13 mouse cellular contexts compared by ENCODE assay signal in the genomic region with DNA sequence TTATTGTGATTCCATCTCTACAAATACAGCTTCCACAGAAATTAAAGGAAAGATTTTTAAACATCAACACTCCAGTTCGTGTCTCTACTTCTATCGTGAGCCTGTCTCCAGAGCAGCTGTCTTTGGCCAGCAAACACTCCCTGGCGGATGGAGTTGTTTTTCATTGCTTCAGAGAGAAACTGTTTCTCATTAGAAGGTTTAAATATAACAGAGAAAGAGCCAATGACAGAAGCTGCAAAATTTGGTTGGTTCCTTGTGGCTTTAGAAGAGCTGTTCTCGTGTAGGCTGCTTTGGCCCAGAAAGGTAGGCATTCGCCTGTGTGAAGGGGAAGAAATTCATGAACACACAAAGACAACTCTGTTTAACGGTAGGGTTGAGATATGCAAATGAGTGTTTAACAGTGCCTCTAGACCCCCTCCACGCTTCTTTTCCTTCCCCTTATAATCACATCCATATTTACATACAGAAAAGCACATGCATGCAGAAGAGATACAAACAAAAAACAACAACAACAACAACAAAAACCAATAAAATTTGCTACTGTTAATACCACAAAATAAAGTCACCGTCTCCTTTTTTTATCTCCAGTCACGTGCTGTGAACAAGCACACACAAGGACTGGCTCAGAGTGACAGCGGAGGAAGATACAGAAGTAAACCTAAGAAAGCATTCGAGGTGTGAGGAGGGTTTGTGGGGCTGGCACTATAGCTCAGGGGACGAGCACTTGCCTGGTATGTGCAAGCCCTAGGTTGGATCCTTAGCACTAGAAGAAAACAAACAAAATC. TPM values are rescaled to one million over a fixed set of nuclear protein-coding genes. Genes with fewer than 3 reads are reported as not detected.
DNase-seq lines count a peak whose midpoint lies in the region; ATAC-seq and TF ChIP-seq lines count a peak whose summit lies in the region.
"Had no signal": no experiment of that assay in that cellular context is flagged by ENCODE, and none has a peak within 500 bp of the region (broad histone marks: within the 10 kb centered on the region; RNA-seq: fewer than 3 reads in every experiment).

No protein-coding gene starts in this region.

- H3K9ac ChIP-seq in heart, embryonic 11.5 days (ENCODE audit: low read depth, low read length) = no peak overlapping the region
- no peak overlapping the region for H3K9ac ChIP-seq in midbrain, embryonic 12.5 days (replicated peaks)
- no peak overlapping the region for H3K9ac ChIP-seq in midbrain, embryonic 14.5 days (replicated peaks; ENCODE audit: low read length)
- no peak overlapping the region for H3K9ac ChIP-seq in stomach, postnatal 0 days (ENCODE audit: low read length)
- H3K9ac ChIP-seq: liver, embryonic 15.5 days had no signal

- intact Hi-C loops in heart, postnatal 25 days (cut with DNase I) = no loop called here

- H3K4me1 ChIP-seq in heart, embryonic 11.5 days (ENCODE audit: control insufficient read depth, insufficient read depth, low read length) = no peaks in the 10 kb centered on the region
- H3K4me1 ChIP-seq in midbrain, embryonic 12.5 days = peaks cover 6% of the 10 kb centered on the region; the same call in 1 of the 2 replicates
- no peaks in the 10 kb centered on the region for H3K4me1 ChIP-seq in midbrain, embryonic 14.5 days (ENCODE audit: control insufficient read depth, insufficient read depth, low read length)
- no peaks in the 10 kb centered on the region for H3K4me1 ChIP-seq in stomach, postnatal 0 days (replicated peaks; ENCODE audit: control insufficient read depth, insufficient read depth)

- H3K9me3 ChIP-seq in heart, embryonic 11.5 days (replicated peaks; ENCODE audit: control insufficient read depth, low read length) = no peaks in the 10 kb centered on the region
- no peaks in the 10 kb centered on the region for H3K9me3 ChIP-seq in midbrain, embryonic 12.5 days
- no peaks in the 10 kb centered on the region for H3K9me3 ChIP-seq in midbrain, embryonic 14.5 days (ENCODE audit: control insufficient read depth, low read length)
- H3K9me3 ChIP-seq in stomach, postnatal 0 days (ENCODE audit: control insufficient read depth, low read length) = no peaks in the 10 kb centered on the region
- H3K9me3 ChIP-seq: liver, embryonic 15.5 days had no signal

- no peak overlapping the region for H3K4me2 ChIP-seq in heart, embryonic 11.5 days
- H3K4me2 ChIP-seq in midbrain, embryonic 12.5 days (replicated peaks) = no peak overlapping the region
- H3K4me2 ChIP-seq in midbrain, embryonic 14.5 days (ENCODE audit: low read length) = no peak overlapping the region
- H3K4me2 ChIP-seq in stomach, postnatal 0 days (replicated peaks; ENCODE audit: low read depth) = no peak overlapping the region
- H3K4me2 ChIP-seq: liver, embryonic 15.5 days had no signal

- no peak overlapping the region for H3K4me3 ChIP-seq in heart, embryonic 11.5 days (ENCODE audit: low read depth, low read length)
- H3K4me3 ChIP-seq in midbrain, embryonic 12.5 days = no peak overlapping the region
- no peak overlapping the region for H3K4me3 ChIP-seq in midbrain, embryonic 14.5 days (replicated peaks; ENCODE audit: low read depth, low read length)
- H3K4me3 ChIP-seq in stomach, postnatal 0 days (ENCODE audit: low read depth, low read length) = no peak overlapping the region
- H3K4me3 ChIP-seq: liver, embryonic 15.5 days had no signal

- WGBS in heart, embryonic 11.5 days (ENCODE audit: insufficient replicate concordance) = 62% methylated on average over 12 of the region's 12 CpGs
- 77% methylated on average over 12 of the region's 12 CpGs for WGBS in midbrain, embryonic 12.5 days
- WGBS in midbrain, embryonic 14.5 days = 77% methylated on average over 12 of the region's 12 CpGs
- WGBS in stomach, postnatal 0 days = 54% methylated on average over 12 of the region's 12 CpGs

- H3K27me3 ChIP-seq in heart, embryonic 11.5 days (ENCODE audit: control insufficient read depth, insufficient read depth, low read length) = no peaks in the 10 kb centered on the region
- H3K27me3 ChIP-seq in midbrain, embryonic 12.5 days = no peaks in the 10 kb centered on the region
- no peaks in the 10 kb centered on the region for H3K27me3 ChIP-seq in midbrain, embryonic 14.5 days (ENCODE audit: control insufficient read depth, insufficient read depth, low read length)
- H3K27me3 ChIP-seq in stomach, postnatal 0 days (ENCODE audit: control insufficient read depth, insufficient read depth, low read length) = no peaks in the 10 kb centered on the region
- H3K27me3 ChIP-seq: liver, embryonic 15.5 days had no signal

- no peak for TF ChIP-seq EP300 in stomach, postnatal 0 days (optimal IDR thresholded peaks at IDR 0.05)

- DNase-seq in heart, postnatal 25 days (ENCODE audit: low spot score) = no peak
- DNase-seq in midbrain, embryonic 14.5 days = no peak
- peak; percentile 35 for DNase-seq in forelimb bud, embryonic 11.5 days (ENCODE audit: low read depth, low spot score)
- peak; percentile 28 for DNase-seq in right cerebral cortex, postnatal 14 days
- no peak for DNase-seq in stomach, postnatal 0 days (ENCODE audit: low spot score)
- DNase-seq: adrenal gland, postnatal 10 days; gastrocnemius, postnatal 36 days; heart, postnatal 36 days; kidney, adult 8-10 months; thymus, postnatal 25 days had no signal

- no peak for TF ChIP-seq CTCF in stomach, postnatal 0 days (IDR thresholded peaks at IDR 0.05; ENCODE audit: low read depth)

- peak overlapping the region; percentile 22; the same call in 1 of the 2 replicates for H3K27ac ChIP-seq in heart, embryonic 11.5 days (ENCODE audit: low read depth, low read length)
- H3K27ac ChIP-seq in midbrain, embryonic 12.5 days (replicated peaks) = 0 out of 2 replicates have a peak overlapping the region, but pooled peaks have one; percentile 42
- no peak overlapping the region for H3K27ac ChIP-seq in midbrain, embryonic 14.5 days (replicated peaks; ENCODE audit: low read depth, low read length)
- H3K27ac ChIP-seq in stomach, postnatal 0 days (replicated peaks) = no peak overlapping the region
- H3K27ac ChIP-seq: liver, embryonic 15.5 days had no signal

- peaks cover 8% of the 10 kb centered on the region for H3K36me3 ChIP-seq in heart, embryonic 11.5 days (ENCODE audit: control insufficient read depth, insufficient read depth, low read length)
- peaks cover 54% of the 10 kb centered on the region for H3K36me3 ChIP-seq in midbrain, embryonic 12.5 days
- H3K36me3 ChIP-seq in midbrain, embryonic 14.5 days (ENCODE audit: control insufficient read depth, insufficient read depth, low read length) = peaks cover 55% of the 10 kb centered on the region
- peaks cover 15% of the 10 kb centered on the region for H3K36me3 ChIP-seq in stomach, postnatal 0 days (ENCODE audit: control insufficient read depth, insufficient read depth, low read length)

- ATAC-seq in heart, embryonic 11.5 days (replicated peaks; ENCODE audit: insufficient number of reproducible peaks, low FRiP score, low TSS enrichment) = no peak
- ATAC-seq in midbrain, embryonic 12.5 days (ENCODE audit: low FRiP score, low read depth) = no peak
- ATAC-seq in midbrain, embryonic 14.5 days (ENCODE audit: low FRiP score, low TSS enrichment) = no peak
- no peak for ATAC-seq in stomach, postnatal 0 days (ENCODE audit: low FRiP score, low TSS enrichment)

RNA-seq across cellular contexts. Expression of a gene that starts 7.0 kb away (rescaled TPM):
- polyA plus RNA-seq in heart, embryonic 11.5 days (2014; fragmentation: Nextera tagmentation; extraction: Ambion mirVana) = 8.7 and 14.0 TPM in 2 replicates
- total RNA-seq in heart, postnatal 25 days (2021) = 10 to 100 TPM; 11.0 to 11.4 TPM
- 35.4 and 37.3 TPM in 2 replicates for polyA plus RNA-seq in midbrain, embryonic 12.5 days (2016; fragmentation: Nextera tagmentation; extraction: Ambion mirVana)
- 46.0 and 51.7 TPM in 2 replicates for polyA plus RNA-seq in midbrain, embryonic 14.5 days (2014; fragmentation: Nextera tagmentation; extraction: Ambion mirVana)
- 16.3 and 16.6 TPM in 2 replicates for polyA plus RNA-seq in stomach, postnatal 0 days (2015; fragmentation: Nextera tagmentation; extraction: Ambion mirVana)

RNA-seq across cellular contexts. Expression of a gene that starts 34.9 kb away (rescaled TPM):
- polyA plus RNA-seq in heart, embryonic 11.5 days (2014; fragmentation: Nextera tagmentation; extraction: Ambion mirVana) = 354 and 366 TPM in 2 replicates
- 100 to 1,000 TPM; 161 to 165 TPM for total RNA-seq in heart, postnatal 25 days (2021)
- 517 and 542 TPM in 2 replicates for polyA plus RNA-seq in midbrain, embryonic 12.5 days (2016; fragmentation: Nextera tagmentation; extraction: Ambion mirVana)
- 445 and 535 TPM in 2 replicates for polyA plus RNA-seq in midbrain, embryonic 14.5 days (2014; fragmentation: Nextera tagmentation; extraction: Ambion mirVana)
- 168 and 169 TPM in 2 replicates for polyA plus RNA-seq in stomach, postnatal 0 days (2015; fragmentation: Nextera tagmentation; extraction: Ambion mirVana)

Comparison
In these comparisons a context has a peak if more than half of its experiments do, and no peak if none do; other contexts are left out.
1. H3K27ac ChIP-seq: peak in heart, embryonic 11.5 days (single experiment) and midbrain, embryonic 12.5 days (single experiment); none in midbrain, embryonic 14.5 days (single experiment) and stomach, postnatal 0 days (single experiment).
2. DNase-seq: peak in forelimb bud, embryonic 11.5 days (single experiment) and right cerebral cortex, postnatal 14 days (single experiment); none in heart, postnatal 25 days (single experiment), midbrain, embryonic 14.5 days (single experiment) and stomach, postnatal 0 days (single experiment).